Mouse (Mus musculus): ENCODE measurements around the gene Ank3. TPM values are rescaled to one million over a fixed set of nuclear protein-coding genes. Genes with fewer than 3 reads are reported as not detected.

Ank3 gene
- polyA plus RNA-seq, 1 experiment from 2014 or later: 21.6 TPM

- 68% methylated on average over 17 of the region's 17 CpGs for WGBS
- no peaks in the 10 kb centered on the region for H3K27me3 ChIP-seq (replicated peaks; ENCODE audit: control insufficient read depth, insufficient read depth, low read length)
- H3K9me3 ChIP-seq (ENCODE audit: control insufficient read depth): no peaks in the 10 kb centered on the region
- no peak overlapping the region for H3K4me3 ChIP-seq (ENCODE audit: low read depth, low read length)
- no peaks in the 10 kb centered on the region for H3K4me1 ChIP-seq (replicated peaks; ENCODE audit: control insufficient read depth, insufficient read depth, low read length)
- no peak overlapping the region for H3K4me2 ChIP-seq (replicated peaks; ENCODE audit: low read depth)
- H3K9ac ChIP-seq (ENCODE audit: low read depth, low read length): no peak overlapping the region
- no peaks in the 10 kb centered on the region for H3K36me3 ChIP-seq (ENCODE audit: control insufficient read depth, insufficient read depth)
- no peak for TF ChIP-seq CTCF (IDR thresholded peaks at IDR 0.05; ENCODE audit: low read depth)
- no peak overlapping the region for H3K27ac ChIP-seq (ENCODE audit: low read depth, low read length)
- no peak for ATAC-seq
Measured at GRCm38 (mm10) chr10:70039871-70040291, 641.3 kb downstream of the Ank3 start.

- Histone ChIP-seq H3K4me3 (ENCODE audit: low read depth, low read length) (no peak overlapping the region), H3K27ac (ENCODE audit: low read depth, low read length) (no peak overlapping the region)
- no peak for ATAC-seq
Measured at GRCm38 (mm10) chr10:70041562-70041961, 643.0 kb downstream of the Ank3 start.

GRCm38 (mm10) chr10:70045722-70046121 lies 647.1 kb downstream of the Ank3 start:
- no peak overlapping the region for H3K4me2 ChIP-seq (replicated peaks; ENCODE audit: low read depth)
- H3K9me3 ChIP-seq (ENCODE audit: control insufficient read depth): no peaks in the 10 kb centered on the region
- no peak overlapping the region for H3K4me3 ChIP-seq (ENCODE audit: low read depth, low read length)
- no peak for TF ChIP-seq CTCF (IDR thresholded peaks at IDR 0.05; ENCODE audit: low read depth)
- no peak overlapping the region for H3K27ac ChIP-seq (ENCODE audit: low read depth, low read length)
- H3K27me3 ChIP-seq (replicated peaks; ENCODE audit: control insufficient read depth, insufficient read depth, low read length): no peaks in the 10 kb centered on the region
- WGBS: 68% methylated on average over 2 of the region's 2 CpGs
- no peaks in the 10 kb centered on the region for H3K4me1 ChIP-seq (replicated peaks; ENCODE audit: control insufficient read depth, insufficient read depth, low read length)
- ATAC-seq: no peak
- H3K36me3 ChIP-seq (ENCODE audit: control insufficient read depth, insufficient read depth): no peaks in the 10 kb centered on the region
- no peak overlapping the region for H3K9ac ChIP-seq (ENCODE audit: low read depth, low read length)

More at GRCm38 (mm10) chr10:70041562-70041961, 643.0 kb downstream of the Ank3 start:
- no peaks in the 10 kb centered on the region for H3K9me3 ChIP-seq (ENCODE audit: control insufficient read depth)
- no peak overlapping the region for H3K4me2 ChIP-seq (replicated peaks; ENCODE audit: low read depth)
- H3K4me1 ChIP-seq (replicated peaks; ENCODE audit: control insufficient read depth, insufficient read depth, low read length): no peaks in the 10 kb centered on the region
- H3K36me3 ChIP-seq (ENCODE audit: control insufficient read depth, insufficient read depth): no peaks in the 10 kb centered on the region
- no peak overlapping the region for H3K9ac ChIP-seq (ENCODE audit: low read depth, low read length)
- H3K27me3 ChIP-seq (replicated peaks; ENCODE audit: control insufficient read depth, insufficient read depth, low read length): no peaks in the 10 kb centered on the region
- TF ChIP-seq CTCF (IDR thresholded peaks at IDR 0.05; ENCODE audit: low read depth): no peak

- no peak overlapping the region for H3K4me2 ChIP-seq (replicated peaks; ENCODE audit: low read depth)
- H3K4me1 ChIP-seq (replicated peaks; ENCODE audit: control insufficient read depth, insufficient read depth, low read length): no peaks in the 10 kb centered on the region
- no peak for TF ChIP-seq CTCF (IDR thresholded peaks at IDR 0.05; ENCODE audit: low read depth)
- no peaks in the 10 kb centered on the region for H3K27me3 ChIP-seq (replicated peaks; ENCODE audit: control insufficient read depth, insufficient read depth, low read length)
- WGBS: 41% methylated on average over 7 of the region's 7 CpGs
- ATAC-seq: no peak
- H3K27ac ChIP-seq (ENCODE audit: low read depth, low read length): no peak overlapping the region
- H3K36me3 ChIP-seq (ENCODE audit: control insufficient read depth, insufficient read depth): no peaks in the 10 kb centered on the region
- H3K9me3 ChIP-seq (ENCODE audit: control insufficient read depth): no peaks in the 10 kb centered on the region
- no peak overlapping the region for H3K4me3 ChIP-seq (ENCODE audit: low read depth, low read length)
- H3K9ac ChIP-seq (ENCODE audit: low read depth, low read length): no peak overlapping the region
Measured at GRCm38 (mm10) chr10:70049771-70050170, 651.2 kb downstream of the Ank3 start.

GRCm38 (mm10) chr10:70055291-70055690 lies 656.7 kb downstream of the Ank3 start:
- ATAC-seq: no peak
- 91% methylated on average over 2 of the region's 2 CpGs for WGBS

GRCm38 (mm10) chr10:70057064-70057463 lies 658.5 kb downstream of the Ank3 start:
- 61% methylated on average over 3 of the region's 3 CpGs for WGBS
- Histone ChIP-seq H3K27me3 (replicated peaks; ENCODE audit: control insufficient read depth, insufficient read depth, low read length) (no peaks in the 10 kb centered on the region), H3K9ac (ENCODE audit: low read depth, low read length) (no peak overlapping the region), H3K9me3 (ENCODE audit: control insufficient read depth) (no peaks in the 10 kb centered on the region), H3K36me3 (ENCODE audit: control insufficient read depth, insufficient read depth) (no peaks in the 10 kb centered on the region), H3K27ac (ENCODE audit: low read depth, low read length) (no peak overlapping the region), H3K4me3 (ENCODE audit: low read depth, low read length) (no peak overlapping the region), H3K4me1 (replicated peaks; ENCODE audit: control insufficient read depth, insufficient read depth, low read length) (no peaks in the 10 kb centered on the region), H3K4me2 (replicated peaks; ENCODE audit: low read depth) (no peak overlapping the region)
- no peak for TF ChIP-seq CTCF (IDR thresholded peaks at IDR 0.05; ENCODE audit: low read depth)
- no peak for ATAC-seq

More at GRCm38 (mm10) chr10:70055291-70055690, 656.7 kb downstream of the Ank3 start:
- Histone ChIP-seq H3K27ac (ENCODE audit: low read depth, low read length) (no peak overlapping the region), H3K4me2 (replicated peaks; ENCODE audit: low read depth) (no peak overlapping the region), H3K27me3 (replicated peaks; ENCODE audit: control insufficient read depth, insufficient read depth, low read length) (no peaks in the 10 kb centered on the region), H3K36me3 (ENCODE audit: control insufficient read depth, insufficient read depth) (no peaks in the 10 kb centered on the region), H3K9me3 (ENCODE audit: control insufficient read depth) (no peaks in the 10 kb centered on the region), H3K9ac (ENCODE audit: low read depth, low read length) (no peak overlapping the region), H3K4me1 (replicated peaks; ENCODE audit: control insufficient read depth, insufficient read depth, low read length) (no peaks in the 10 kb centered on the region), H3K4me3 (ENCODE audit: low read depth, low read length) (no peak overlapping the region)
- TF ChIP-seq CTCF (IDR thresholded peaks at IDR 0.05; ENCODE audit: low read depth): no peak

All from intestine, postnatal 0 days (tissue).